Mouse (Mus musculus) lung, embryonic 14.5 days (tissue): ENCODE results near the gene St3gal2. TPM values are rescaled to one million over a fixed set of nuclear protein-coding genes. Genes with fewer than 3 reads are reported as not detected.
"Not testable (repeated sequence)": the region's sequence is repeated elsewhere in the genome, so short reads cannot be mapped to it uniquely, and the experiment has no call there.

Experiments
- ATAC-seq: fragments of 200-750 bp; cut with Nextera tagmentation; 2 replicates; pipeline ENCODE4 v1.8.0; 2017; ENCODE audit warnings: mild to moderate bottlenecking, moderate TSS enrichment, moderate library complexity; ENCODE audit not compliant: insufficient read depth
- DNase-seq: peaks from one replicate; pipeline ENCODE4 v3.0.0-alpha.2; 2015
- H3K27ac ChIP-seq: fragments of 300-500 bp; sonication (generic); 2 replicates; pipeline ENCODE4 v1.5.1; 2014; ENCODE audit warnings: low read depth, mild to moderate bottlenecking, moderate library complexity
- H3K27me3 ChIP-seq: fragments of 300-500 bp; sonication (generic); 2 replicates; pipeline ENCODE4 v1.6.1; 2014; ENCODE audit warnings: low read length, control low read depth; ENCODE audit not compliant: insufficient read depth
- H3K36me3 ChIP-seq: fragments of 300-500 bp; sonication (generic); 2 replicates; pipeline ENCODE4 v1.6.1; 2014; ENCODE audit warnings: control low read depth; ENCODE audit not compliant: insufficient read depth
- H3K4me1 ChIP-seq: fragments of 300-500 bp; sonication (generic); 2 replicates; pipeline ENCODE4 v1.6.1; 2014; ENCODE audit warnings: antibody characterized with exemption, control low read depth; ENCODE audit not compliant: insufficient read depth
- H3K4me2 ChIP-seq: fragments of 300-500 bp; sonication (generic); 2 replicates; pipeline ENCODE4 v1.6.1; 2014; ENCODE audit warnings: mild to moderate bottlenecking
- H3K4me3 ChIP-seq: fragments of 300-500 bp; sonication (generic); 2 replicates; pipeline ENCODE4 v1.5.1; 2014; ENCODE audit warnings: low read depth, low read length
- H3K9ac ChIP-seq: fragments of 300-500 bp; sonication (generic); 2 replicates; pipeline ENCODE4 v1.6.1; 2014
- H3K9me3 ChIP-seq: fragments of 300-500 bp; sonication (generic); 2 replicates; pipeline ENCODE4 v1.6.1; 2016; ENCODE audit warnings: low read depth, low read length, control low read depth
- CTCF ChIP-seq: IDR thresholded peaks from 2 replicates; pipeline ENCODE4 v1.5.1; 2016; ENCODE audit warnings: antibody characterized with exemption, low read depth
- WGBS: fragments of 180-500 bp; shearing (Covaris S2); extraction: QIAGEN DNeasy Blood & Tissue Kit; methylation state at CpG from one replicate; pipeline ENCODE4 v1.1.7; 2014; 5-methylcytosine and 5-hydroxymethylcytosine counted together
- microRNA-seq: library from miRNA; unstranded; fragments of <30 nt; microRNA quantifications from one replicate; pipeline ENCODE4, GENCODE M21; 2016; ENCODE audit warnings: borderline number of aligned reads
- polyA plus RNA-seq: library from polyadenylated mRNA; unstranded; fragments of >200 nt; fragmentation: Nextera tagmentation; extraction: Ambion mirVana; gene quantifications from 2 replicates; pipeline ENCODE4 v1.2.1, GENCODE M21; 2014

Gene St3gal2
- polyA plus RNA-seq, 1 experiment from 2014 or later, result 13.0 TPM

DNA sequence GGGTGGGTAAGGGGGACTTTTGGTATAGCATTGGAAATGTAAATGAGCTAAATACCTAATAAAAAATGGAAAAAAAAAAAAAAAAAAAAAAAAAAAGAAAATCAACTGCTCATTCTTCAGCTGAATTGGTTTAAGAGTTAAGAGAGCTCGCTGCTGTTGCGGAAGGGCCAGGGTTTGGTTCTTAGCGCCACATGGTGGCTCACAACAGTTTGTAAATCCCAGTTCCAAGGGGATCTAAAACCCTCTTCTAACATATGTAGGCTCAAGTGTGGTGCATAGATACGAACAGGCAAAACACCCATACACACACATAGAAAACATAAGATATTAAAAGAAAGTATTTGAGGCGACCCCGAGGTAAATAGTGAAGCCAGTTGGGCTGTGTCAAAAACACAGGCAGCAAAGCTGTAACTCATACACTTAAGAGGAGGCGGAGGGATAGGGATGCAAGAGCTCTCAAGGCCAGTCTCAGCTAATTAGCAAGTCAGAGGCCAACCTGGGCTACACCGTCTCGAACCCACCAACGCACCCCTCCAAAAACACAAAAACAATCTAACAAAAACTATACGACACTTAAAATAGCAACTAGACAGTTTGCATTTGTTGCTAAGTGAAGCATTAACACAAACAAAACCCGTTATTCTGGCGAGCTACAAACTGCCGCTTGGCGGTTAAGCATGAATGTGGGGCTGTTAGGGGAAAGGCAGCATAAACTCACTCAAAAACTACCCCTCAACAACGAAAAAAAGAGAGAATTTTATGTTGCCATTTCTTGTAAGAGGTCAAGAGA, 77.1 kb downstream of the St3gal2 start:
- Histone ChIP-seq H3K4me2 (peak overlapping the region; percentile 62), H3K9me3 (no peaks in the 10 kb centered on the region), H3K4me3 (peak overlapping the region; percentile 82), H3K27ac (peak overlapping the region; percentile 82), H3K4me1 (no peaks in the 10 kb centered on the region), H3K9ac (peak overlapping the region; percentile 75), H3K27me3 (no peaks in the 10 kb centered on the region), H3K36me3 (peaks cover 18% of the 10 kb centered on the region)
- DNase-seq, result peak; percentile 9
- WGBS, result 32% methylated on average over 16 of the region's 16 CpGs
- no peak for ATAC-seq
- no peak for TF ChIP-seq CTCF

DNA sequence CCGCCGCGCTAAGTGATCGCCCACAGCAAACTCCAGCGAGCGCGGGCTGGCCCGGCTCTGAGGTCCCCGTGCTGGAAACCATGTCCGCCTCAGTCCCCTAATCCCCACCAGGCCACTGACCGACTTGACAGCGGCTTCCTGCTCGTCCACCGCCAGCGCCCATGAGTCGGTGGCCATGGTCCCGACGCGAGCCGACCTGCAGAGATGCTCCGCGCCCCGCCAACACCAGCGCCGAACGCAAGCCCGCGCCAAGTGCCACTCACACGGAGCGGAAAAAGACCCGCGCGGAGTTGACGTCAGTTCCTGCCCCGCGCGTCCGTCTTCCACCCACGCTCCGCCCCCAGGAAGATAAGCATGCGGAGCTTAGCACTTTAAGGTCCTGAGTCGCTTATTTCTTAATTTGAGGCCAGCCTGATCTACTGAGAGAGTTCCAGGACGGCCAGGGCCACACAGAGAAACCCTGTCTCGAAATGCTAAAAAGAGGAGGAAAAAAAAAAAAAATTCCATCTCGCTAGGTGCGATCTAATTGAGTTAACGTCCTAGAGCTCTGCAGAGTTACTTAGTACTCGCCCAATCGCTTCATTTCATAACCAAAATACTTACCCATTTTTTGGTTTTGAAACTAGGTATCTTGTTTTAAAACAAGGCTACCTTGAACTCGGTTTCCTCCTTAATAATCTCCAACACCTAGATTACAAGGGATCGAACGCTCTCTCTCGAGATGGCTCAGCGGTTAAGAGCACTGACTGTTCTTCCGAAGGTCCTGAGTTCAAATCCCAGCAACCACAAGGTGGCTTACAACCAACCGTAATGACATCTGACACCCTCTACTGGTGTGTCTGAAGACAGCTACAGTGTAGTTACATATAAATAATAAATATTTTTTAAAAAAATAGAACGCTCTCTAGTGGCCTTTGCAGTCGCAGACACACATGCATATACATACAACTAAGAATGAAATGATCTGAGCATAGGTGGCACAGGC, 78.1 kb downstream of the St3gal2 start, which contains the start of gene Ddx19a:
TSS of gene Ddx19a (minus strand) at position 254 of the 985 bp plus-strand sequence.
- peak; percentile 95 for DNase-seq
- no peaks in the 10 kb centered on the region for H3K9me3 ChIP-seq
- peak; percentile 48 for TF ChIP-seq CTCF
- peak; percentile 96 for ATAC-seq
- H3K27me3 ChIP-seq, result no peaks in the 10 kb centered on the region
- peak within 1 kb of the TSS; percentile 82 for H3K27ac ChIP-seq
- H3K36me3 ChIP-seq, result peaks cover 8% of the 10 kb centered on the region; the same call in 1 of the 2 replicates
- peak within 1 kb of the TSS; percentile 82 for H3K4me3 ChIP-seq
- peak within 1 kb of the TSS; percentile 75 for H3K9ac ChIP-seq
- H3K4me2 ChIP-seq, result peak within 1 kb of the TSS; percentile 62
- no peaks in the 10 kb centered on the region for H3K4me1 ChIP-seq
- WGBS, result 4% methylated on average over 58 of the region's 58 CpGs

GRCm38 (mm10) chr8:111010230-111010991, 90.7 kb downstream of the St3gal2 start:
- H3K36me3 ChIP-seq, result peaks cover 42% of the 10 kb centered on the region
- H3K4me3 ChIP-seq, H3K4me1 ChIP-seq, H3K27me3 ChIP-seq, H3K27ac ChIP-seq, H3K9me3 ChIP-seq, H3K9ac ChIP-seq, H3K4me2 ChIP-seq: not testable (repeated sequence)
- ATAC-seq, result peak; percentile 28; the same call in 1 of the 2 replicates
- DNase-seq, result peak; percentile 25
- 75% methylated on average over 9 of the region's 10 CpGs for WGBS

Small RNA genes within 50 kb of the gene (microRNA-seq; reads per million reads assigned to microRNA genes)
- gene Mir3473d, result not detected

Other genes starting within 250 kb of the St3gal2 start
- 30.9 and 39.9 TPM in 2 replicates for gene Mtss1l, start 198.4 kb upstream of the St3gal2 start, polyA plus RNA-seq
- gene Il34, start 114.0 kb upstream of the St3gal2 start, polyA plus RNA-seq, result 1.6 and 2.4 TPM in 2 replicates
- gene Cog4, start 73.3 kb upstream of the St3gal2 start, polyA plus RNA-seq, result 70.9 and 71.0 TPM in 2 replicates
- gene Sf3b3, start 73.1 kb upstream of the St3gal2 start, polyA plus RNA-seq, result 168 and 174 TPM in 2 replicates
- 9.0 and 11.5 TPM in 2 replicates for gene Fuk, start 17.4 kb upstream of the St3gal2 start, polyA plus RNA-seq
- 19.1 and 21.0 TPM in 2 replicates for gene Ddx19a, start 77.9 kb downstream of the St3gal2 start, polyA plus RNA-seq
- 7.2 and 7.8 TPM in 2 replicates for gene Ddx19b, start 111.8 kb downstream of the St3gal2 start, polyA plus RNA-seq
- gene Aars, start 113.2 kb downstream of the St3gal2 start, polyA plus RNA-seq, result 66.1 and 66.9 TPM in 2 replicates
- gene Exosc6, start 136.4 kb downstream of the St3gal2 start, polyA plus RNA-seq, result 24.0 and 27.8 TPM in 2 replicates
- gene Clec18a, start 172.5 kb downstream of the St3gal2 start, polyA plus RNA-seq, result not detected in 2 replicates
- 7.1 and 9.1 TPM in 2 replicates for gene Pdpr, start 174.7 kb downstream of the St3gal2 start, polyA plus RNA-seq